Comparison of ENCODE assay signal across 24 mouse cellular contexts in the genomic region with DNA sequence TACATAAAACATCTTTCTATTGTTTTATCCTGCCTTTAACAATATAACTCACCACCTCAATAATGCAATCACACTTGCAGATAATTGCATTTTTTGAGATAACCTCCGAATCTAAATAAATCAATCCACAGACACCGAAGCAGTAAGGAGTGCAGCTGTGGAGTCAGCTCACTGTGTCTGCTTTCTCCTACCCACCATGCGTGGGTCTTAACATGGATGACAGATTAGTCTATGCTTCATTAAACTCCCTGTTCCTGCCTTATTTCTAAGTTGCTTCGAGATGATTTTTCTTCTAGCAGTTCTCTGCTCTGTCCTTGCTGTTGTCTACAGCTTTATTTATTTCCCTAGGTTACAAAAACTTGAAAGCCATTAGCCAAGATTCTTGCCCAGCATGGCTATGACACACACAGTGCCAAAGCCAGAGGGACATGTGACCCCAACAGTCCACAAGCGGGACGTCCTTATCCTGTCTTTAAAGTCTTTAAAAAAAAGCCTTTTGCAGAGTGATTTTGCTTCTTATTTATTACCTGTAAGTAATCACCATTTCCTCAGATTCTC.
"Had no signal": no experiment of that assay in that cellular context is flagged by ENCODE, and none has a peak within 500 bp of the region (broad histone marks: within the 10 kb centered on the region; RNA-seq: fewer than 3 reads in every experiment).

No protein-coding gene starts in this region.

- H3K9ac ChIP-seq: limb, embryonic 13.5 days; liver, embryonic 12.5 days; liver, embryonic 15.5 days; lung, embryonic 15.5 days; midbrain, embryonic 13.5 days; neural tube, embryonic 15.5 days; stomach, embryonic 15.5 days had no signal

- H3K27ac ChIP-seq: limb, embryonic 10.5 days; limb, embryonic 13.5 days; liver, embryonic 12.5 days; liver, embryonic 15.5 days; lung, embryonic 15.5 days; midbrain, embryonic 10.5 days; midbrain, embryonic 13.5 days; neural tube, embryonic 15.5 days; stomach, embryonic 15.5 days had no signal

- ATAC-seq: intestine, postnatal 0 days; liver, embryonic 12.5 days; midbrain, embryonic 13.5 days; midbrain, embryonic 16.5 days had no signal

- H3K9me3 ChIP-seq: limb, embryonic 10.5 days; limb, embryonic 13.5 days; liver, embryonic 12.5 days; liver, embryonic 15.5 days; lung, embryonic 15.5 days; megakaryocyte, embryonic 14.5 days; midbrain, embryonic 10.5 days; midbrain, embryonic 13.5 days; neural tube, embryonic 15.5 days; stomach, embryonic 15.5 days had no signal

- H3K4me1 ChIP-seq: limb, embryonic 10.5 days; limb, embryonic 13.5 days; liver, embryonic 12.5 days; liver, embryonic 15.5 days; lung, embryonic 15.5 days; megakaryocyte, embryonic 14.5 days; neural tube, embryonic 15.5 days; stomach, embryonic 15.5 days had no signal

- H3K27me3 ChIP-seq: liver, embryonic 12.5 days; liver, embryonic 15.5 days; lung, embryonic 15.5 days; megakaryocyte, embryonic 14.5 days; neural tube, embryonic 15.5 days; stomach, embryonic 15.5 days had no signal

- H3K4me2 ChIP-seq: limb, embryonic 13.5 days; liver, embryonic 12.5 days; liver, embryonic 15.5 days; lung, embryonic 15.5 days; midbrain, embryonic 13.5 days; neural tube, embryonic 15.5 days; stomach, embryonic 15.5 days had no signal

- DNase-seq: kidney, adult 8-10 months; kidney, postnatal 36 days; layer of hippocampus, adult 9-11 months; liver; lung, adult 18-20 months; lung, postnatal 10 days; lung, postnatal 36 days; right cerebral cortex, adult 18-20 months; right cerebral cortex, postnatal 14 days; spleen, adult 18-20 months; thymus, postnatal 25 days had no signal

- H3K36me3 ChIP-seq: limb, embryonic 10.5 days; limb, embryonic 13.5 days; liver, embryonic 12.5 days; liver, embryonic 15.5 days; lung, embryonic 15.5 days; midbrain, embryonic 10.5 days; midbrain, embryonic 13.5 days; neural tube, embryonic 15.5 days; stomach, embryonic 15.5 days had no signal

- H3K4me3 ChIP-seq: limb, embryonic 10.5 days; limb, embryonic 13.5 days; liver, embryonic 12.5 days; liver, embryonic 15.5 days; lung, embryonic 15.5 days; megakaryocyte, embryonic 14.5 days; midbrain, embryonic 10.5 days; midbrain, embryonic 13.5 days; myocyte; neural tube, embryonic 15.5 days; stomach, embryonic 15.5 days had no signal
